Mouse (Mus musculus): Measurements from ENCODE around the gene Iffo2.

Gene Iffo2

DNA sequence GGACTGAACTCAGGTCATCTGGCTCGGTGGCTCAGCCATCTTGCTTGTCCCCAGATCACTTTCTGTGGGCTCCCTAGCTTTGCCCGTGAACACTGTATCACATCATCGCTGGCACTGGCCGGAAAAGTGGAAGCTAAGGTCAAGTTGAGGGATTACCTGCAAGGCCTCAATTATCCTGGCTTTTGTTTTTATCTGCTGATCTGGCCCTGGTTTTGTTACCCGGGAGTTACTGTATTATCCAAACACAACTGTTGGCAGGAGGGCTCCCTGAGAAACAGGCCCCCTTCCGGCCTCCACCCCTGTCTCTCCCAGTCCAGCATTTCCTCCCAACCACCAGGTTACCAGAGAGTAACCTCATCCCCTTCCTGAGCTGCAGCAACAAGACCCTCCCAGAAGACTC lies 11.1 kb upstream of the Iffo2 start:
- in situ Hi-C loops (cut with MboI; ENCODE audit: unreplicated experiment in 2 of 2), result no loop called here

DNA sequence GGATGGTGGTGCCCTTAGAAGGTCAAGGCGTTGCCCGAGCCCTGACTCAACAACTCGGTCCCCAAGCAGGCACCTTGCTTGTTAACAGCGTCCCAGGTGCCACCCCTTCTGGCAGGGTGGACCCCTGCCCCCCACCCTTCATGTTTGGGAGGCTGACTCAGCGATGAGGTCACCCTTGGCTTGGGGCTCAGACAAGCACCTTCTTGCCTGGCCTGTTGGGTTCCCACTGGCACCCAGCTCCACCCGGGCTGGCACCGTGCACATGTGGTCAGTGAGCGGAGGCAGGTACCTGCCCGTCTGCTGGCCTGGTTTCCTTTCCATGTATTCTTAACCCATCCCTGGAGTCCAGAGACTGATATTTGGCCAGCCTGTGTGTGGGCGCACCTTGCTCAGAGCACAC lies 8.4 kb upstream of the Iffo2 start:
- in situ Hi-C loops (cut with MboI; ENCODE audit: unreplicated experiment in 2 of 2), result no loop called here

DNA sequence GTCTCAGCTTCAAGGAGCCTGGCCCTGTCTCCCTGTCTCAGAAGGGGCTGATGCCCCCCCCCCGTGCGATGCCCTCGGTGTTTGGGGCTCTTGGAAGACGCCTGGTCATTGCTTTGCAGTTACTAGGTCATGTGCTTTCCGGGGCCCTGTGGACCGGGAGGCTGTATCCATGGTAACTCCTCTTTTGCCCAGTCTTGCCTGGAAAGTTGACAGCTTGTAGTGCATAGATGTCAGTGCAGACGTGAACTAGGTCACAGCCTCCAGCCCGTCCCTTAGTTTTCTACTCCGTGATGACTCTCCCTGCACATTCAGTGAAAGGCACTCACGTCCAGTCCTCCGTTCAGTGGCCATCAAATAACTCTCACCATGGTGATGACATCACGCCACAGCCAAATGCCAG lies 3.9 kb upstream of the Iffo2 start:
- in situ Hi-C loops (cut with MboI; ENCODE audit: unreplicated experiment in 2 of 2), result no loop called here

DNA sequence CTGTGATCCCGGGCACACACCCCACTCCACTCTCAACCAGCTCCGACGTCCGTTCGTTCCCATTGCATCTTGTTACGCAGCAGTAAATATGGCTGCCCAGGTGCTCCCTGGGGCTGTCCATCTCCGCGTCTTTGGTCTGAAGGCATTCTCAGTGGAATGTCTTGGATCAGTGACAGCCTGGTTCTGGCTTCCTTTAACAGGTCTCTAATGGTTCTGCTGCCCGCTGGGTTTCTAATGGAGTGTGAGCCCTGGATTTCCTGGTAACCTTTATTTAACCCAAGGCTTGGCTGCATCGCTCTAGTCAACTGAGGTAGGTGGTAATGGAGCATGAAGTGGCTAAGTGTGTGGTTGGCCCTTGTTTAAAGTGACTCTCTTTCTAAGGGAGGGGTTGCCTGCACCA lies 1.7 kb downstream of the Iffo2 start:
- in situ Hi-C loops (cut with MboI; ENCODE audit: unreplicated experiment in 2 of 2), result no loop called here

DNA sequence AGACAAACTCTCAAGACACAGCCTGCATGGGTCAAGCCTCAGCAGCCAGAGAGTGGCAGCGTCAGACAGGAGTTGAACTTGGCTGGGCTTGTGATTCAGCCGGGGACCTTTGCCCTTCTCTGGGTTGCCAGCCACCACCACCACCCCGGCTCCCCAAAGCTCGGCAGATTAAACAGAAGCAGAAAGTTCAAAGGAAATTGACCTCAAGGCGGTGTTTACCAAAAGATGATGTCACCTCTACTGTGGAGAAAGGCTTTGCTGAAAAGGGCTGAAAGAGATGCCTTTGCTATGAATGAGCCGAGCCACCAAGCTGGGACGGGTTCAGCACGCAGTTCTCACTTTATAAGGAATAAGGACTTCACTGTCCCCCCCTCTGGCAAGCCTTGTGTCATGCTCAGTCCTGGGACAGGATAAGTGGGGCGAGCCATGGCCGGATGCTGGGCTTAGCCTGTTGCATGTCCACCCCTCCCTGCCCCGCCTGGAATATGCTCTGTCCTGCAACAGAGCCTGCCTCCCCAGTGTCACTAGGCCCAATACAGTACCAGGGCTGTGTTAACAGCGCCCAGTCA lies 4.9 kb downstream of the Iffo2 start:
- in situ Hi-C loops (cut with MboI; ENCODE audit: unreplicated experiment in 2 of 2), result no loop called here

DNA sequence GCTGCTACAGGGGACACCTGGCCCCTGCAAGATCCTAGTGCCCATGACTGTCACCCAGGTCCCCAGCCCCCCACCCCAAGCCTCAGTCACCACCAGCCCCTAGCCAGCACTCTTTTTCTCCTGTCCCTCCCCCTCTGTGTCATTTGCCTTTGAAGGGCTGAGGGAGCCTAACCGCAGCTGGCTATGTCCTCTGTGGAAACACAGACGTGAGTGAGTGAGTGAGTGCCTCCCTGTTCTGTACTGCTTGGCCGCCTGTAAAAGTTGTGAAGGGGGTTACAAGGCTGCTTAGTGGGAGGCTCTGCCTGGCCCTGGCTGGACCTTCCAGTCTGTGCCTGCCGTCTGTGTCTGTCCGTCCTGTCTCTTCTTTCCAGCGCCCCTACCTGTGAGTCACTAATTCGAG lies 5.4 kb downstream of the Iffo2 start:
- in situ Hi-C loops (cut with MboI; ENCODE audit: unreplicated experiment in 2 of 2), result no loop called here

DNA sequence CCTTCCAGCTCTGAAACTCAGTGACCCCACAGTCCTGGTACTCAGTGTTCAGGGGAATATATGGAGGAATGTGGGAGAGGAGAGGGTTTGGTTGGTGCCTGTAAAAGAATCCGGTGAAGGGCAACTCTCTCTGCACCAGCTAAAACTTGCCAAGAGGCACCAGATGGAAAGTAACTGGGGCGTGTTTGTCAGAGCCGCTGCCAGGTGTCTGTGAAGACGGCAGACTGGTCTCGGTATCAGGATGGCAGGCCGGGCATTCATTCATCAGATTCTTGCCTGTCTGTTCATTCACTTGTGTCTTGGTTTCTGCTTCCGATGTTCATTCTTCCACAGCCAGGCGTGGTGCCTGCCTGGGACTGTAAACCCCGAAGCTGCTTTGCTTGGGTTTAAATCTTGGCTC lies 6.4 kb downstream of the Iffo2 start:
- in situ Hi-C loops (cut with MboI; ENCODE audit: unreplicated experiment in 2 of 2), result no loop called here

DNA sequence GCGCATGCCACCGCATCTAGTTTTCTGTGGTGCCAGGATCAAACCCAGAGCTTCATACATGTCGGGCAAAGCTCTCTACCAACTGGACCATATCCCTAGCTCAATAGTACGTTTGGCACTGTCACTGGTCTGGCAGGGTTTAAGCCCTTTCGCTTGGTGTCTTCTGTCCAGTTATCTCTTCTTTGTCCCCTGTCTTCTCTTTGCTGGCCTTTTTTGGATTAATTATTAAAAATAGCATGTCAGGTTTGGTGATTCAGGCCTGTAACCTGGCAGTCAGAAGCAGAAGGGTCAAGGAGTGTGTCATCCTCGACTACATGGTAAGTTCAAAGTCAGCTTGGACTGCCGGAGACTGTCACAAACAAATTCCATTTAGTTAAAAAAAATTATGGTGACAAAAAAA lies 10.4 kb downstream of the Iffo2 start:
- in situ Hi-C loops (cut with MboI; ENCODE audit: unreplicated experiment in 2 of 2), result no loop called here

DNA sequence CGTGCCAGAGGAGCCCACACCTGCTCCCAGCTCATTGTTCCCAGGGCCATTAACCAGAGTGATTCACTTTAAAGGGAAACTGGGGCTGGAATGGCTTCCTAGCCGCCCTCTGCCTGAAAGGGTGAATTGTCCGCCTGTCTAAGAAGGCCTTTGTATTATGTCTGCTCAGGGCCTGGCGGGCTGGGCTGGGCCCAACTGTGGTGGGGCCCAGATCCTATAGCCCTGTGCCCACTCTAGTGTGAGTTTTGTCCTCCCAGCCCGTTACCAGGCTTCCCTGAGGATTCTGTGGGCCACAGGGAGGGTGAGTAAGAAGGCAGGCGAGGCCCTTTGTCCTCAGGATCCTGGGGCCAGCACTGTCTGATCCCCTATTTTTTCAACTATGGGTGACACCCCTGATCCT lies 15.4 kb downstream of the Iffo2 start:
- in situ Hi-C loops (cut with MboI; ENCODE audit: unreplicated experiment in 2 of 2), result no loop called here

DNA sequence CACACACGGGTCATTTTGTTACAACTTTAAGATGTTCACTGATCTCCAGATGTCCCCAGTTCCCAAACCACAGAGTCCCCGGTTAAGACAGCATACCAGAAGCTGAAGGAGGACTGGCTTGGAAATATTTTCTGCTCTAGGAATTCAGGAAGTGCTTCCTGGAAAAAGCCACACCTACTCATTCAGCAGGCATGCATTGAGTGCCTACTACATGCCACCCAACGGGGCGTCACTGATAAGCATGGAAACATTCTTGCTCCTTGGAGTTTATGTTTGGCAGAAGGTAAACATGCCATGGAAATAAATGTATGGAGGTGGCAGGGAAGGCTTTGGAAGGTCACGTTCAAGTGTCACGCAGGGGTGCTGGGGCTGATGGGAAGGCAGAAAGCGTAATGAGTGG lies 19.1 kb downstream of the Iffo2 start:
- in situ Hi-C loops (cut with MboI; ENCODE audit: unreplicated experiment in 2 of 2), result no loop called here

DNA sequence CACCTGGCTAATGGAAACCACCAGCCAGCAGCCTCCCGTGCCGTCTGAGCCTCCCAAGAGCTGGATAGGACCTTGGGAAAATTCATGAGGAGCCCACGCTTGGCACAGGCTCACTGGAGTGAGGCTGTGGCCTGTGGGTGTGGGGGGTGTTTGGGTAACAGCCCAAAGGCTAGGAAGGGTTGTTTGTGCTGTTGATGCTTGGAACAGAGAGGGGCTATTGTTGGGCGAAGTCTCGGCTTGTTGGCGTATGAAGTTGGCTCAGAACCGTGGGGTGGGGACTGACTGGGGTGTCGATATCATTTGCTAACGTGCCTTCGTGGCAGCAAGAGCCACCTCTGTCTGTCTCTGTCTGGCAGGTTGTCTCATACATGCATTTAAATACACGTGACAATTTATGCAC lies 24.9 kb downstream of the Iffo2 start:
- in situ Hi-C loops (cut with MboI; ENCODE audit: unreplicated experiment in 2 of 2), result no loop called here

DNA sequence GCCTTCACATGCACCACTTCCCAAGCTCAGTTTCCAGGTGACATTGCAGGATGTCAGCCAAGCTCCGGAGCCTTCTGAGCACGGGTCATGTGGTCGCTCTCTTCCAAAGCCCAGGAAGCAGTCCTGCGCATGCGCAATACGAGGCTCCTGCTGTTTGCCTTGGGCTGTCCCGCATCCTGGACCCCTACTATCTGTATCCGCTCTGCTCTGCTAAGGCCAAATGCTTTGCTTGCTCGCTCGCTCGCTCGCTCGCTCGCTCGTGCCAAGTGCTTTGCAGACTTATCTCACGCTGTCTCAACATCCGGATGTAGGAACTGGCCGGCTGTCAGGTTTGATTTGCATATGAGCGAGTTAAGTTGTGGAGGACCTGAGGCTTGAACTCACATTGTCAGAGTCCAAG lies 25.6 kb downstream of the Iffo2 start:
- in situ Hi-C loops (cut with MboI; ENCODE audit: unreplicated experiment in 2 of 2), result no loop called here

DNA sequence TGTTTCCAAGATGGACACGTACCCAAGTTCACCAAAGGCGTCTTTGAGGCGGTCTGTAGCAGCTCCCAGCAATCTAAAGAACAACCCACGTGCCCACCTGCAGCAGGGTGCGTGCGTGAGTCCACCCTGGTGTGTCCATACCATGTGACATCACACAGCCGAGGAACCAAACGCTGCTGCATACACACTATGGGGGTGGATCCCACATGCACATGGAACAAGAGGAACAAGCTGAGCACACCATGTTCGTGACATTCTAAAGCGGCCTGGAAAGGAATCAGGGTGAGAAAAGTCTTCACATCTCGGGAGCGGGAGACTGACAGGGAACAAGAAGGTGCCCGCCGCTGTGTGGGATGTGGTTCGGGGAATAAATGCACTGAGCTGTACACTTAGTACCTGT lies 38.0 kb downstream of the Iffo2 start:
- in situ Hi-C loops (cut with MboI; ENCODE audit: unreplicated experiment in 2 of 2), result no loop called here

DNA sequence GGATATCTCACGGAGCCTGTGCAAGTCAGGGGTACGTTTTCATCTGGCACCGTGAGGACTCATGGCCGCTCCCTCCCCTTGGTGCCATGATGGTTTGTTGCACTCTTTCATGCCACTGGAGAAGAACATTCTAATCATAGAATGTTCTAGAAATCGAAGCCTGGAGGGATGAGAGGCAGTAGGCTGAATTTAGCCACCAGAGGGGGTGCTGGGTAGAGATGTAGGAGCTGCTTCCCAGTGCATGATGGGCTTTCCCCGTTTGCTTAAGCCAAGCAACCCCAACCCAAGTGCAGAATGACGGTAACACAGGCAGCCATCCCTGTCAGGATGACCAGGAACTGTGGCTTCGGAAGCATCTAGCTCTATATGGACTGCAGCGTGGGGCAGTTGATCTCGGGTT lies 40.4 kb downstream of the Iffo2 start:
- in situ Hi-C loops (cut with MboI; ENCODE audit: unreplicated experiment in 2 of 2), result no loop called here

DNA sequence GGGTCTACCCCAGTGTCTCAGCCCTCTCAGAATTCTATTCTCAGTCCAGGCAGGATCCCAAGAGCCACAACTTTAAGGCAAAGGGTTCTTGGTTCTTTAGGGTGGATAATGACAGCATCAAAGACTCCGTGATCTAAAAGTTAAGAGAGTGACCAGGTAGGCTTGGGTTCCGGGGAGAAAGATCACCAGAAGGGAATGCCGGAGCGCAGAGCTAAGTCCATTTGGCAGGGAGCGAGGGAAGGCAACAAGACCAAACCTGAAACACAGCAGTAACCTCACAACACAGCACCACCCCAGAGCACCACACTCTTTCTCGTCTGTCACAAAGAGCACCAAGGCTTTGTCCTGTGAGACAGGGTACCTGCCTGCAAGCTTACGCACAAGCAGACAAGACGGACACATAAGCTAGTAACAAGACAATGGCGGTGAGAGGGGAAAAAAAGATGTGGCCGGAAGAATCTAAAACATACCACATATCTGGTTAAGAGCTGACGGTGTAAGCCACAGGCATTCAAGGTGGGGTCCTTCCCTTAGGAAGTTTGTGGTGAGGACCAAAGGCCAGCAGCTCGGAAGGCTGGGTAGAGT lies 42.7 kb downstream of the Iffo2 start:
- in situ Hi-C loops (cut with MboI; ENCODE audit: unreplicated experiment in 2 of 2), result no loop called here

DNA sequence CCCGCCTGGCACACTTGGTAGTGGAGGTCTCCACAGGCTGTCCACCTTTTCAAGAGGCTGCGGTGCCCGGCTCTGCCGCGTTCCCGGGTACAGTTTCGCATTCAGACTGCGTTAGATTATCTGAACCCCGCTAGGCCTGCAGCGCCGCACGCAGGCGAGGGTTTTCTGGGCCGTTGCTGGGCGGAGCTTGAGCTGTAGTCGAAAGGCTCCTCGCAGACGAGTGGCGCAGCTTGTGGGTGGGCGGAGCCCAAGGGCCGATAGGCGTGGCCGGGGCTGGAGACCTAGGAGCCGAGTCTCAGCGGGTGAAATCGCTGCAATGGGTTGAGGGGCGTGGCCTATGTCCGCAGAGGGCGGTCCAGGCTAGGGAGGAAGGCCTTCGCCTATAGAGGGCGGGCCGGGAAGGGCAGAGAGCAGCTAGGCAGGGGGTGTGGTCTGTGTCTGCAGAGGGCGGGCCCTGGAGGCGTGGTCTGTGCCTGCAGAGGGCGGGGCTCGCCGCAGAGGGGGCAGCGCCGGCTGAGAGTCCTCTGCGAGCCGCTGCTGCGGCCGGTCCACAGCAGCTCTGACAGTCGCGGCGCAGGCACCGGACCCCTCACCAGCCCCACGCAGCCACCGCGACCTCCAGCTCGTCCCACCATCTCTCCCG lies 43.9 kb downstream of the Iffo2 start:
- in situ Hi-C loops (cut with MboI; ENCODE audit: unreplicated experiment in 2 of 2), result no loop called here

DNA sequence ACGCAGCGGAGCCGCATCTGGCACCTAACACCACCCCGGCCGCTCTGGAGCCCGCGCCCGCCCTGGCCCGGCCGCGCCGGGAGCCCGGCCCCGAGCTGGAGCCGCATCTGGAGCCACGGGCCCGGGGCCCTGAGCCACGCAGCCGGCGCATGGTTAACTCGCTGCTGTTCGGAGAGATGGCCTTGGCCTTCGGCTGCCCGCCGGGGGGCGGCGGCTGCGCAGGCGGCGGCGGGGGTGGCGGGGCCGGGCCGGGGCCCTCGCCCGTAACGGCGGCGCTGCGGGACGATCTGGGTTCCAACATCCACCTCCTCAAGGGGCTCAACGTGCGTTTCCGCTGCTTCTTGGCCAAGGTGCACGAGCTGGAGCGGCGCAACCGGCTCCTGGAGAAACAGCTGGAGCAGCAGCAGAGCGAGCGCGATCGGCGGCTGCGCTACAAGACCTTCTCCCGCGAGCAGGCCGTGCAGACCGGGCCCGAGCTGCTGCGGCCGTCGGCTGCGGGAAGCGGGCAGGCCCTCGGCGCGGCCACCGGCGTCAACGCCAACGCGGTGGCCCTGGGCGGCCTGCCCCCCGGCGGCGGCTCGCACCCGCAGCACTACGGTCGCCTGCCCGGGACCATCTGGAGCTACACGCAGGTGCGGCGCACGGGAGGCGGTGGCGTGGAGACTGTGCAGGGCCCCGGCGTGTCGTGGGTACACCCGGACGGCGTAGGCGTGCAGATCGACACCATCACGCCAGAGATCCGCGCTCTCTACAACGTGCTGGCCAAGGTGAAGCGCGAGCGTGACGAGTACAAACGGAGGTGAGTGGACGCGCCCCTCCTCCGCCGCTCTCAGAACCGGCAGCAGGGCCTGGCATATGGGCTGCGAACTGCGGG lies 44.7 kb downstream of the Iffo2 start:
- in situ Hi-C loops (cut with MboI; ENCODE audit: unreplicated experiment in 2 of 2), result no loop called here

DNA sequence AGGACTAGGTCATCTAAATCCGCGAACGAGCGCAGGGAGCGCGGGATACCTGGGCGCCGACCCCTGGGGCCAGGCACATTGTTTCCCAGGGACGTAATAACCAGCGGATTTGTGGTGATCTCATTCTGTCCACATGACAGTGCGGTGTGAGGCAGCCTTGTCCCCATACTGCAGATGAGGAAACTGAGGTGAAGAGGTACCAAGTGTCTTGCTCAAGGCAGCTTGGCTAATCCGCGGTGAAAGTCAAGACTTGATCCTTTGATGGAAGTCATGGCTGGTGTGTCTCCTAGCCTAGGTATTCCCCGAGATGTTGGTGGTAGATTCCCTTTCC lies 45.3 kb downstream of the Iffo2 start:
- in situ Hi-C loops (cut with MboI; ENCODE audit: unreplicated experiment in 2 of 2), result no loop called here

DNA sequence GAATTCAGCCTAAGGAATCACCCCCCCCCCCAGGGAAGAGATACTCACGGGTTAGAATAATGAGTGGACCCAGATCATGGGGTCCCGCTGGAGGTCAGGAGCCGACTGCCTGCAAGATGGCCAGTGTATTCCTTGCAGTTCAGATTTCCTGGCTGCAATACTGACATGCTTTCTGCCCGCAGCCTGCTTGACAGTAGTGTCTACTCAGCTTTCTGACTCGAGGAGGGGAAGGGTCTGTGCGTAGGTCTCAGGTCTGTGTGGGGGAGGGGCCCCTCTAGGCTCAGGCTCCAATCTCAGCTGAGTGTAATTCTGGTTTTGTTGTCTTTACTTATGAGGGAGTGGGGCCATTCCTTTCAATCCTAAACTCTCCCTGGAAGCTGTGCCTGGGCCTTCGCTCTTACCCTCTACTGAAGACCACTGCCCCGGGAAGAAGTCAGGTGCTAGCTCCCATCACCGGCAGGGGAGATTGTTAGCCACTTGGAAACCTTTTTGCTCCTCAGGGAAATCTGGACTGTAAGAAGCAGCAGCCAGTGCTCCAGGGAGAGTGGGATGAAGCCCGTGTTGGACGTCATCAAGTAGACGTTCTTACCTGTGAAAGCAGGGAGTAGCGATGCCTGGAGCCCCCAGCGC lies 46.0 kb downstream of the Iffo2 start:
- in situ Hi-C loops (cut with MboI; ENCODE audit: unreplicated experiment in 2 of 2), result no loop called here

DNA sequence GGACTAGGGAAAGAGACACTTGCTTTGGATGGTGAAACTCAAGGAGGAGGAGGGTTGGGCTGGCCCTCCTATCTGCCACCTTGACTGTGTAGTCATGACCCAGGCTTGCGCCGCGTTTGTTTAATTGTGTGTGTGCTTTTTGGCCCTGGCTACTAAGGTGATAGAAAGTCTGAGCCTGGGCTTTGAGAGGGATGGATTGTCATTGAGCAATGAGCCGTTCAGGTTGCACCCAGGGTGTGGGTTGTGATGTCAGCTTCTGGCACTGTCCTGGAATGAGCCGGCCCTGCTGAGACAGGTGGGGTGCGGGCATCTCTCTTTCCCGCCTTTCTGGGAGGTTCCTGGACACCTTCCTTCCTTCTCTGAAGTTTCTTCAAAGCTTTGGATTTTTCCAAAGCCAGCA lies 46.7 kb downstream of the Iffo2 start:
- in situ Hi-C loops (cut with MboI; ENCODE audit: unreplicated experiment in 2 of 2), result no loop called here

DNA sequence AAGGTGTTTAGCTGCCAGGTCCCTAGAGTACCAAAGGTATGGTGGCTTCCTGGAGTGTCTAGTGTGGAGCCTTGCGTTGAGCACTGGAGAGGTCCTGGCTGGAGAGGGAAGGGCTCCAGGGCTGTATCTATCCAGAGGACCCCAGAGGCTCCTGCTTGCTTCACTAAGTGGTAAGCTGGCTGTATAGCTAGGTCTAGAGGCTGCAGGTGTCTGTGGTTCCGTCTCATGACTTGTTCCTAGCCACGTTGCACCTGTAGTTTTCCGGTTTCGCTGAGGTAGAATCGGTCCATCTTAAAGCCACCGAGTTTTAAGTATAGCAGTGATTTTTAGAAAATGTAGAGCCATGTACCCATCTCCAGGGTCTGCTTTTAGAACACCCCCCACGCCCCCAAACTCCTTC lies 48.0 kb downstream of the Iffo2 start:
- in situ Hi-C loops (cut with MboI; ENCODE audit: unreplicated experiment in 2 of 2), result no loop called here
